Mouse (Mus musculus): ENCODE measurements at regions not wholly inside any gene's neighbourhood (a gene's known extent, or its start where the extent isn't known, plus 50 kb on each side); places are given as distances from the start of the nearest gene placed in this dataset.

DNA sequence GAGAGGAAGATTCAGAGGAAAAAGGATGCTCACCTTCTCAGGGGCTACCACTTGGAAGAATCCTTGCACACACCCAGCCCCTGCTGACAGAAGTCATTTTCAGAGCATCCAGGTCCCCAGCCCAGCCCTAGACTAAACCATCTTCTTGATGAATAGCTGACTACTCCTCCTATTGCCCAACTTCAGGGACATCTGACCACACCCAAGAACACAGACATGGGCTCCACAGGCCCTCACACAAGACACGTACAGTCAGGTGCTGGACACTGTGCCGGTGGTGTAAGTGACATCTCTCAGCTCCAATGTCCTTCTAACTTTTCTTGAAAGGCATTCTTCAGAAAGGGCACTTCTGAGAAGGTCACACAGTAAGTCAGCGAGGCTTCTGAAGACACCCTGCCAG, 102.6 kb downstream of the Dad1 start:
- no peak for TF ChIP-seq EP300 (IDR thresholded peaks at IDR 0.05)
- TF ChIP-seq CTCF (IDR thresholded peaks at IDR 0.05) = no peak

Data from lung, postnatal 0 days (tissue).